Mouse (Mus musculus) erythroblast, adult 5-6 weeks (primary cell): ENCODE results near the gene Usp31. TPM values are rescaled to one million over a fixed set of nuclear protein-coding genes. Genes with fewer than 3 reads are reported as not detected.
A peak's percentile ranks its signal among the peaks of the same experiment; 100 is the strongest.

ENCODE experiments used
- ATAC-seq: replicated peaks from 2 replicates; pipeline ENCODE4 v1.8.0; 2016; ENCODE audit warnings: moderate number of reproducible peaks, mild to moderate bottlenecking, moderate TSS enrichment, inconsistent platforms; ENCODE audit not compliant: poor library complexity, low FRiP score, severe bottlenecking
- total RNA-seq, 2 experiments: library from RNA; stranded (forward) in 1 of 2; stranded (reverse) in 1 of 2; fragments of 150-400 nt in 1 of 2; fragments of 200-764, 138-1000 nt in 1 of 2; gene quantifications; 2 replicates each; pipeline versions ENCODE4 v1.2.3 to v1.2.4; 2015 to 2017; ENCODE audit warnings: low replicate concordance in 2 of 2

Gene Usp31
- total RNA-seq (2015; ENCODE audit: low replicate concordance), result 0.42 and 7.5 TPM in 2 replicates
- 2.2 and 2.9 TPM in 2 replicates for total RNA-seq (2017; ENCODE audit: low replicate concordance)

- ATAC-seq, result peak; percentile 99
These were observed at the start of gene Usp31 for GRCm38 (mm10) chr7:121707073-121707667. Usp31 (minus strand) TSS chr7:121707253.

GRCm38 (mm10) chr7:121754748-121755147 lies 47.7 kb upstream of the Usp31 start:
- ATAC-seq, result no peak

DNA sequence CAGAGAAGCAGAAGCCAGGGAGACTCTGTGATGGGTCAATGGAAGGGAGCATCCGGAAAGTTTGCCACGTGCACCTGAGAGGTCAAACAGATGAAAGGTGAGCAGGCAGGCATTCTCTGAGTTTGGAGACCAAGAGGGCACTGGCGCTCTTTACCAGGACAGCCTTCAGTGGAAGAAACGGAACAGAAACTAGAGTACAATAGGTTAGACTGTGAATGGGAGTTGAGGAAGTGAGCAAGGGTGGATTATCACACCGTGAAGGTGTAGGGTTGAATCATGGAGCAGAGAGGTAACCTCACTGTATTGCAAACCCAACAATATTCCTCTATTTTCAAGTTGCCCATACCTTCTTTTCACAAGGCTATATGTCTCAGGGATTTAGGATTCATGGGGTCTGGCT lies 43.2 kb upstream of the Usp31 start:
- ATAC-seq, result no peak

- no peak for ATAC-seq
These were observed 30.7 kb upstream of the Usp31 start for GRCm38 (mm10) chr7:121737511-121738415.

DNA sequence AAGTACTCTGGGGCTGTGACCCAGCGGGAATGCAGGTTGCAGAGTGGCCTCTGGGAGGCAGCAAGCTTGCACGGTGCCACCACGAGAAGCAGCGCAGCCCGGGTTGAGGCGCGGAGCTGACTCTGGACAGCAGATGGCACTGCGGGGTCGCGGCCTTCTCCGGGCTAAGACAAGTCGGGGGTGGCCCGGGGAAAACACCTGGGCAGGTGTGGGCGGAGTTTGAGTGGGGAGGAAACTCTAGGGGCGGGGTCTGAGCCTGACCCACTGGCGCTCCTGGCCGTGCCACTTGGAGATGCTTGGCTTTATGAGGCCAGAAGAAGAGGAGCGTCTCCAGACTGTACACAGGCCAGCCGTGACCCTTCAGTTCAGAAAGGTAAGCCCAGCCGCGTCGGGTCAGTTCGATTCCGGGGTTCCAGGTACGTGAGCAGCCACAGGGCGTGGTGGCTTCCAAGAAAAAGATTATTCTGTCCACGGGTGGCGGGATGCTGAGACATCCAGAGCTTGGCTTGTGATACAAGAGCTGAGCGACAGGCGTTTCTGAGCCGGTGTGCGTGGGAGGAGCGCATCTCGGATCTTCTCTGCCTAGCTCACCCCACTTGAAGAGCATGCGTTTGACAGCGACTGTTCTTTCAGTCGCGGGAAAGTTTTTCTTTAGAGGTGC lies 27.2 kb upstream of the Usp31 start, which contains the start of gene Scnn1g:
Scnn1g (plus strand) TSS at position 309 of the 661 bp plus-strand sequence.
- ATAC-seq, result no peak; the same call in 1 of the 2 replicates

DNA sequence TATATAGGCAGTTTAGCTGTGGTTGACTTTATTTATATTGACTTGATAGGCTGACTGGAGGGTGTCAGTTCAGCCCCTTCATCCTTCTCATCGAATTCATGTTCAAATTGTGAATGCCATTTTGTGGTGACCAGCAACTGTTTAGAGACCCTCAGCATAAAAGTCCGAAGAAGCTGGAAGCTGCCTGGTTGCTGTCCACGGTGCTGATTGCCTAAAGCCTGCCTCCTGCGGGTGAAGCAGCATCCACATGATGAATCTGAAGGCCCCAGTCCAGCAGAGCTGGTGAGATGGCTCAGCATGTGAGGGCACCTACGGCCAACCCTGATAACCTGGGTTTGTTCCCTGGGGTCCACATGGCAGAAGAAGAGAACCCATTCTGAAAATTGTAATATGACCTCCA lies 23.2 kb upstream of the Usp31 start:
- ATAC-seq, result no peak

DNA sequence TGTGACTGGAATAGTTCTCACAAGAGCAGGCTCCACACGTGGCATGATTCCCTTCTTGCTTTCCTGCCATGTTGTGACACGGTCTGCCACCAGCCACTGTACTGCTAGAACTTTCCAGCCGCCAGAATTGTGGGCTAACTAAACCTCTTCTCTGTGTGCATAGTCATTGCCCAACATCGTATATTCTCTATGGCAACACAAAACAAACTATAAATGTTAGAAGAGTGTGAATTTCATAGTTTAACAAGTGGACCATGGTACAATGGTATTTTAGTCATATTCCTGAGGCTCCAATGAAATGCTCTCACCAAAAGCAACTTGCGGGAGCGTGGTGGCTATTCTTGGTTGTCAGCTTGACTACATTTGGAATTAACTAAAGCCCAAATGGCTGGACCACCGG lies 10.0 kb upstream of the Usp31 start:
- ATAC-seq, result no peak

- ATAC-seq, result no peak
These were observed 4.1 kb upstream of the Usp31 start for GRCm38 (mm10) chr7:121711171-121711570.

DNA sequence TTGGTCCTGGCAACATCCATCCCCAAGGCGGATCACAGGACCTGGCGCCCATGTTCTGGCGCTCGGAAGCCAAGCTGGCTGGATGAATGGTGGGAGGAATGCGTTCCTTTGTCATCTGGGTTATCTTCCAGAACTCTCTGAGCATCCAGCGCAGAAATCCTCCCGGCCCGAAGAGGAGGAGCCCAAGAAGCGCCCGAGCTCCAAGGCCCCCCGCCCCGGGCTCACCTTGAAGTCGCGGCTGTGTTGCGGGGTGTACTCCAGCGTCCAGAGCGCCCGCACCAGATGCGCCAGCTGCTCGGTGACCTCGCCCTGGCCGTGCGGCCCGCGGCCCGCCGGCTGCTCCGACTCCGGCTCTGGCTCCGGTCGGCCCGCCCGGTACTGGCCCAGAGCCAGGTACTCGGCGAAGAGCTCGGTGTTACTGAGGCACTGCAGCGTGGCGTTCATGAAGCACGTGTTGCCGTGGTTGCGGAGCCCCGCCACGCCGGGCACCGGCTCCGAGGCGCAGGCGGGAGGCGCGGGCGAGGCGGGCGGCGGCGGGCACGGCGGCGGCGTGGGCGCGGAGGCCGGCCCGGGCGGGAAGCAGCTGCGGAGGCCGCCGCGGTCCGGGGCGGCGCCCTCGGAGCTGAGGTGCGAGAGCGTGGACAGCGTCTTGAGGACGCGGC lies 511 bp downstream of the Usp31 start:
- peak; percentile 38 for ATAC-seq

DNA sequence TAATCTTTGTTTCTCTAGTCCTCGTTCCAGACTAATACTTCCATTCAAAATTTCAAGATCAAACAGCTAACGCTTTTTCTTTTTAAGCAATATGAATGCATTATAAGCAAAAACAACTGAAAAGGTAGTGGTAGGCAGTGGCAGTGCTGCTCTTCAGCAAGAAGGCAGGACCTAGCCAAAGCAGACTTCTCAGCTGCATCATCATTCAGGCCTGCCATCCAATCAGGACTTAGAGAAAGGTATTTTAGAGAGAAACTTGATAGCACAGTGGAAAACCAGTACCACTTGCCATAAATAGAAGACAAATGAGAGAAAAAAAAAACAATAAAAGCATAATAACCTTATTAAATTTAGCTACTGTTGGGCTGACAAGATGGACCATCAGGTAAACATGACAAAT lies 2.0 kb downstream of the Usp31 start:
- no peak for ATAC-seq

DNA sequence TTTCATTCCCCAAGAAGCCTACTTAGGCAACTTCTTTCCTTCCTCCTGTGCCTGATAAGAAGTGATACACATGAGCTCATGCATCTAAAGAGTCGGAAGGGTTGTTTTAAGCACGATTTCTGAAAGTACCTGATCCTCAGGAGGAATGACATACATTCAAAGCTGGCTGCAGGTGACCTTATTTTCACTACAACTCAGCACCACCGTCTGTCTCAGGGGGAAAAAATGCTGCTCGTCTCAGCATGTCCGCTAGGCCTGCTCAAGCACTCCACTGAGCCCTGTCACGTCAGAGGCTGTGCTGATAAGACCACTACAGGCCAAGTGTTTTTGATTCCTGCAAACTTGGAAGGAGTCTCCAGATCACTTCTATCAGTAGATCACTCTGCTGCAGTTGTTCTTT lies 5.1 kb downstream of the Usp31 start:
- no peak for ATAC-seq

DNA sequence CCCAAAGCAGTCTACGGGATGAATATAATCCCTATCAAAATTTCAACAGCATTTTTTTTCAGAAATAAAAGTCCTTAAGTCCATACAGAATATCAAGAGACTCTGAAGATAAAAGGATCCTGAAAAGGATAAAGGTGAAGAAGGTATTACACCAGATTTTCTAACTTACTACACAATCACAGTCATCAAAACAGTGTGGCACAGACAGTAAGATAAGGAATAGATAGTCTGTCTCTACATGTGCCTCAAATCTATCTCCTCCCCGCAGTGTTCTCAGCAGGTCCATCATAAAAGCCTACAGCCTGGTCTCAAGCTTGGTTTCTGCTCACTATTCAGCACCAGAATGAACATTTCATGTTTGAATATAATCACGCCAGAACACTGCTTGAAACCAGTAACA lies 6.6 kb downstream of the Usp31 start:
- ATAC-seq, result no peak

DNA sequence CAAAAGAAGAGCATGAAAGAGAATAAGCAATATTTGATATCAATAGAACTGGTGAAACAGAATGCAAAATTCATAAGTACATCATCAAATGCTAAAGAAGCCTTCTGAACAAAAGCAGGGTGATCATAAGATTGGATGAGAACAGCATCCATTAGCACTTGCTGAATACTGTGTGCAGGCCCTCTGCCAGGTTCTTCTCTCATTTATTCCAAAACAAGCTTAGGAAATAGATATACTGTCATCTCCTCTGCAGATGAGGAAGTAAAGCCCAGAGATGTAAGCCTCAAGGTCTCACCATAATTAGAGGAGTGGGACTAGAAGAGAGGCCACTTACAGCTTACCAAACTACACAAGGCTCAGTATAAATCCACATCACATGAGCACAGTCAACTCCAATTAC lies 7.8 kb downstream of the Usp31 start:
- ATAC-seq, result no peak

DNA sequence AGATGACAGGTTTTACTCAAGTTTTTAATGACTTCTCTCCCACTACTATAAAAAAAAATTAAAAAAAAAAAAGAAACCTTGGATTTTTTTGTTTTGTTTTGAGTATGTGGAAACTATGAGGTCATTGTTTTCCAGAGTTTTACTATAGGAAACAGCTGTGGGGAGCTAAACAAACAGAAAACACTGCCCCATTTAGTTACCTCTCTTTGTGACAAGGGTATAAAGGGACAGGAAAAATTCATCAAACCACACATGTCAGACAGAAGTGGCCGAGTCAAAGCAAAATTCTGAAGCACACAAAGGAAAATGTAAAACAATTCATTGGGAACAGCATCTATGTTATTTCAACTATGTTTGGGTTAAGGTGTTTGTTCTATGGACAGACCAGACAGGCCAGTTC lies 9.5 kb downstream of the Usp31 start:
- ATAC-seq, result no peak

DNA sequence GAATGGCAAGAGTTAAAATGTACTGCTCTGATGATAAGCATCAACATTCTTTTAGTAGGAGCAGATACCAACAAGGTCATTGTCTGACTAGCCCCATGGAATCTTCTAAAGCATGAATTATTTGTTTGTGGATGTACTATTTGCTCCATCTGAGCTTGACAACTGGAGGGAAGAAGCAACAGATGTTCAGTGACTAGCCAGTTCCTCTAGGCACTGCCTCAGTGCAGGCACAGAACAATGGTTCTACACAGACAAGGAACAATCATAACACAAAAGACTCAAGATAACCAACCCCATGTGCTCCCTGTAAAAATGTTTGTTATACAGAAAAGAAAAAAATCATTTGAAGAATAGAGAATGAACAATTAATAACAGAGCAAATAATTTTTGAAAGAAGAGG lies 9.9 kb downstream of the Usp31 start:
- ATAC-seq, result no peak

- no peak for ATAC-seq
These were observed 15.2 kb downstream of the Usp31 start for GRCm38 (mm10) chr7:121691803-121692202.

- no peak for ATAC-seq
These were observed 17.7 kb downstream of the Usp31 start for GRCm38 (mm10) chr7:121689338-121689737.

- ATAC-seq, result no peak
These were observed 21.7 kb downstream of the Usp31 start for GRCm38 (mm10) chr7:121685140-121685984.

DNA sequence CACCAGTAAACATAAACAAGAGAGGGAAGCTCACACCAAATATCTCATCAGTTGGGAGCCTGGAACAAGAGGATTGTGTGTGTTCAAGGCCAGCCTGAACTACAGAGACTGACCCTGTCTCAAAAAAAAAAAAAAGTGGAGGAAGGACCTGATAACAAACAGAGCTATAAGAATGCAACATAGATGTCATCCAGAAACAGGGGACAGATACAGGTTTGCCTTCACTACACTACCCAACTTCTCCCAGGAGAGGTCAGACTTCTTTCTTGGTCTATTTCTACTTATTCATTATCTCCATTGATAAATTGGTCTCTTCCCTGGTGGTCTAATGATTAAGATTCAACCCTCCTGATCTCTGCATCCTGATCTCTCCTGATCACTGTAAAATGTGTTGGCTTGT lies 25.9 kb downstream of the Usp31 start:
- no peak for ATAC-seq
